Mouse (Mus musculus): ENCODE data around the gene Mipol1.

- no peak for TF ChIP-seq POLR2A (IDR thresholded peaks at IDR 0.05; ENCODE audit: borderline replicate concordance, insufficient read depth, low read length)
- no peak for TF ChIP-seq CTCF (IDR thresholded peaks at IDR 0.05; ENCODE audit: borderline replicate concordance, insufficient read depth, low read depth, low read length)
These were observed 44.8 kb upstream of the Mipol1 start for GRCm38 (mm10) chr12:57185475-57185874.
